Mouse (Mus musculus) G1E (cell line): ENCODE results near the gene Col25a1.

Source experiments
- CTCF ChIP-seq: IDR thresholded peaks from 2 replicates; pipeline ENCODE4 v1.5.1; 2012; ENCODE audit warnings: low read depth, low read length, inconsistent platforms, mixed read lengths
- GATA1 ChIP-seq: IDR thresholded peaks from 2 replicates; pipeline ENCODE4 v1.6.1; 2012; ENCODE audit warnings: borderline replicate concordance, low read length, inconsistent platforms, mixed read lengths
- TAL1 ChIP-seq: conservative IDR thresholded peaks from 2 replicates; pipeline ENCODE4 v1.6.1; 2012; ENCODE audit warnings: low read depth, low read length, inconsistent platforms, mixed read lengths

DNA sequence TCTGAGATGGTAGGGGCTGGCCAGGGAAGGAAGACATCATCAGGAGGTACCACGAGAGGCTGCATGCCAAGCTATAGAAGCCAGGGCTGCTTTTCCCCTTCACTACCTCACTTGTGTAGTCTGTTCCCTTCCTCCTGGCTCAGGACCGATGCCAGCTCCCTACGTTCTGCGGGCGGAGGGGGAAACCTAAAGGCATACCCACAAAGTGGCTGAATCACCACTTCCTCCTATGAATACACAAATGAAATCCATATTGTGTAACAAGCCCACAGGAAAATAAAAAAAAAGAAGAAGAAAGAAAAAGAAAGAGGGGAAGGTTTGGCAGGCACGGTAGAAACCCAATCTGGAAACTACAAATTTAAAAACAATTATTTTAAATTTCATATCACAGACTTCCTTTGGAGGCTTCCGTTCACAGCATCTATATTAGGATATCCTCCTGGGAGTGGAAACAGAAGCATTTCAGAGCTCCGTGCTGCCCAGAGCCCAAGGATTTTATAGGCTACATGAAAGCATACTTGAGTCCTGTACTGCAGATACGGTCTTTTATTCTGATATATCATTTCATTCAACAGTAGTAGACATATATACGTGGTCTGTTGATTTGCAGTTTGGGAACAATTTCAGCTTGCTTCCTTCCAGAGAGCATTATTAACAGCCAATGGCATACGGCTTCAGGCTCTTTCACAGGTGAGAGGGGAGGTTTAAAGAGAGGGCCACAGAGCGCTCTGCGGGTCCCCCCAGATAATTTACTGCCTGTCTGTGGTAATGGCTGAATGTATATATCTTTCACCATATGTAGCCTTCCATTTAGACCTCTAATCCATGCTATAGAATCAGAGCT lies 269.6 kb downstream of the Col25a1 start:
- TF ChIP-seq CTCF = no peak
- no peak for TF ChIP-seq GATA1
- TF ChIP-seq TAL1 = no peak
